Mouse (Mus musculus): Measurements from ENCODE around the gene Sema5b.

Gene Sema5b

GRCm38 (mm10) chr16:35704796-35705195, 163.9 kb downstream of the Sema5b start:
- no peak for DNase-seq (ENCODE audit: low read depth in 2 of 2, low spot score in 2 of 2)

- DNase-seq (ENCODE audit: low read depth in 2 of 2, low spot score in 2 of 2), result no peak
Observed at GRCm38 (mm10) chr16:35707004-35707403, 166.1 kb downstream of the Sema5b start.

- DNase-seq (ENCODE audit: low read depth in 2 of 2, low spot score in 2 of 2), result no peak
Observed at GRCm38 (mm10) chr16:35711004-35711403, 170.1 kb downstream of the Sema5b start.

- no peak for DNase-seq (ENCODE audit: low read depth in 2 of 2, low spot score in 2 of 2)
Observed at GRCm38 (mm10) chr16:35713606-35714005, 172.7 kb downstream of the Sema5b start.

All from CD8-positive naive resting alpha-beta T cell, adult 2 months (primary cell).